Comparison of ENCODE assay signal across 10 mouse cellular contexts in the genomic region with DNA sequence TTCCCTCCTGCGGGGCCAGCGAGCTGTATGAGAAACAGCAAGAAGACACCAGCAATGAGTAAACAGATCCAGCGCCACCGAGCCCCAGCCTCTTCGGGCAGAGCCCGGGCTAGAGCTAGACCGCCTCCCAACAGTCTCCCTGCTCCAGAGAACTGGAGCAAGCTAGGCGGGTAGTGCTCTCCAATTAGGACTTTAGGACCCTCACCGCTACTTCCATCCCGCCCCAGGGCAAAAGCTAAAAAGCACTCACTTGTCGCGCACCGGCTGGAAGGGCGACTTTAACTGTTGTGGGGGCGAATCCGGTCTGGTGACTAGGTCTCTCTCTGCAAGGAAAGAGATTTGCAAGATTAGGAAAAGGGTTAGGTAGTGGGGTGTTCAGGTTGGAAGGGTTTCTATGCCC. TPM values are rescaled to one million over a fixed set of nuclear protein-coding genes. Genes with fewer than 3 reads are reported as not detected.
DNase-seq lines count a peak whose midpoint lies in the region; ATAC-seq and TF ChIP-seq lines count a peak whose summit lies in the region.
"Had no signal": no experiment of that assay in that cellular context is flagged by ENCODE, and none has a peak within 500 bp of the region (broad histone marks: within the 10 kb centered on the region; RNA-seq: fewer than 3 reads in every experiment).

No protein-coding gene starts in this region.

- H3K4me3 ChIP-seq in forebrain, embryonic 10.5 days = peak overlapping the region; percentile 59; the same call in 1 of the 2 replicates
- H3K4me3 ChIP-seq in forebrain, embryonic 13.5 days = no peak overlapping the region
- H3K4me3 ChIP-seq in lung, embryonic 15.5 days = peak overlapping the region; percentile 53
- H3K4me3 ChIP-seq in limb, embryonic 14.5 days (replicated peaks; ENCODE audit: low read length) = peak overlapping the region; percentile 62
- H3K4me3 ChIP-seq: erythroblast, embryonic 14.5 days had no signal

- DNase-seq in forebrain, embryonic 10.5 days (ENCODE audit: extremely low spot score, low spot score) = peak; percentile 62
- DNase-seq in lung, postnatal 10 days = no peak
- no peak for DNase-seq in limb, embryonic 14.5 days (ENCODE audit: low spot score)
- DNase-seq in retina, embryonic 14.5 days (ENCODE audit: low spot score) = peak; percentile 32
- no peak for DNase-seq in frontal cortex, postnatal 25 days (ENCODE audit: low spot score in 2 of 2)
- DNase-seq in cerebellum, adult 9-10 months = no peak
- DNase-seq: layer of hippocampus, postnatal 36 days had no signal

- peaks cover 60% of the 10 kb centered on the region for H3K4me1 ChIP-seq in forebrain, embryonic 10.5 days
- H3K4me1 ChIP-seq in forebrain, embryonic 13.5 days = peaks cover 22% of the 10 kb centered on the region
- H3K4me1 ChIP-seq in lung, embryonic 15.5 days = 0 out of 2 replicates have a peak, but pooled peaks cover 7% of the 10 kb centered on the region
- H3K4me1 ChIP-seq in limb, embryonic 14.5 days (ENCODE audit: control insufficient read depth, insufficient read depth, low read length) = peaks cover 19% of the 10 kb centered on the region

- WGBS in forebrain, embryonic 10.5 days = under 1% methylated on average over 16 of the region's 16 CpGs
- 1% methylated on average over 16 of the region's 16 CpGs for WGBS in forebrain, embryonic 13.5 days
- 2% methylated on average over 16 of the region's 16 CpGs for WGBS in lung, embryonic 15.5 days
- 7% methylated on average over 16 of the region's 16 CpGs for WGBS in limb, embryonic 14.5 days

- no peak overlapping the region for H3K9ac ChIP-seq in forebrain, embryonic 13.5 days
- peak overlapping the region; percentile 50 for H3K9ac ChIP-seq in lung, embryonic 15.5 days
- peak overlapping the region; percentile 57 for H3K9ac ChIP-seq in limb, embryonic 14.5 days (ENCODE audit: low read depth, low read length, severe bottlenecking)

- no peak overlapping the region; the same call in 1 of the 2 replicates for H3K27ac ChIP-seq in forebrain, embryonic 10.5 days
- no peak overlapping the region for H3K27ac ChIP-seq in forebrain, embryonic 13.5 days
- no peak overlapping the region for H3K27ac ChIP-seq in lung, embryonic 15.5 days
- H3K27ac ChIP-seq in limb, embryonic 14.5 days (replicated peaks; ENCODE audit: low read depth, low read length) = no peak overlapping the region

- no peaks in the 10 kb centered on the region for H3K36me3 ChIP-seq in forebrain, embryonic 10.5 days (replicated peaks)
- no peaks in the 10 kb centered on the region for H3K36me3 ChIP-seq in forebrain, embryonic 13.5 days (ENCODE audit: poor library complexity, severe bottlenecking)
- H3K36me3 ChIP-seq in lung, embryonic 15.5 days = no peaks in the 10 kb centered on the region
- H3K36me3 ChIP-seq in limb, embryonic 14.5 days (ENCODE audit: control insufficient read depth, insufficient read depth, low read length) = no peaks in the 10 kb centered on the region

- H3K4me2 ChIP-seq in forebrain, embryonic 13.5 days = no peak overlapping the region
- H3K4me2 ChIP-seq in lung, embryonic 15.5 days = peak overlapping the region; percentile 53
- peak overlapping the region; percentile 77 for H3K4me2 ChIP-seq in limb, embryonic 14.5 days (replicated peaks; ENCODE audit: low read depth, low read length, severe bottlenecking)

- peaks cover 99% of the 10 kb centered on the region for H3K27me3 ChIP-seq in forebrain, embryonic 10.5 days (ENCODE audit: poor library complexity, severe bottlenecking)
- H3K27me3 ChIP-seq in forebrain, embryonic 13.5 days = peaks cover 97% of the 10 kb centered on the region
- peaks cover 91% of the 10 kb centered on the region for H3K27me3 ChIP-seq in lung, embryonic 15.5 days
- H3K27me3 ChIP-seq in limb, embryonic 14.5 days (ENCODE audit: control insufficient read depth, insufficient read depth, low read length) = peaks cover 78% of the 10 kb centered on the region

- no peaks in the 10 kb centered on the region for H3K9me3 ChIP-seq in forebrain, embryonic 10.5 days
- H3K9me3 ChIP-seq in forebrain, embryonic 13.5 days (replicated peaks) = no peaks in the 10 kb centered on the region
- no peaks in the 10 kb centered on the region for H3K9me3 ChIP-seq in lung, embryonic 15.5 days
- H3K9me3 ChIP-seq in limb, embryonic 14.5 days (ENCODE audit: control insufficient read depth, low read length) = no peaks in the 10 kb centered on the region

- ATAC-seq in forebrain, embryonic 13.5 days = no peak
- no peak for ATAC-seq in lung, embryonic 15.5 days (ENCODE audit: borderline replicate concordance, extremely low read depth, low FRiP score, low TSS enrichment)
- no peak for ATAC-seq in limb, embryonic 14.5 days (ENCODE audit: low FRiP score, low read depth)

- TF ChIP-seq POLR2A in limb, embryonic 14.5 days (IDR thresholded peaks at IDR 0.05; ENCODE audit: borderline replicate concordance, extremely low read depth, insufficient read depth, insufficient read length) = no peak

RNA-seq across cellular contexts. Expression of gene Irx1, which starts 4.9 kb away (rescaled TPM):
- polyA plus RNA-seq in forebrain, embryonic 10.5 days (2016; fragmentation: Nextera tagmentation; extraction: Ambion mirVana) = 0.31 and 0.40 TPM in 2 replicates
- polyA plus RNA-seq in forebrain, embryonic 13.5 days (2015; fragmentation: Nextera tagmentation; extraction: Ambion mirVana) = 0.38 and 0.50 TPM in 2 replicates
- 10.5 and 10.9 TPM in 2 replicates for polyA plus RNA-seq in lung, embryonic 15.5 days (2015; fragmentation: Nextera tagmentation; extraction: Ambion mirVana)
- polyA plus RNA-seq in limb, embryonic 14.5 days (2012; rRNA removed) = 73.6 and 83.2 TPM in 2 replicates
- polyA plus RNA-seq in limb, embryonic 14.5 days (2014; fragmentation: Nextera tagmentation; extraction: Ambion mirVana) = 7.2 and 7.4 TPM in 2 replicates
- polyA plus RNA-seq: erythroblast, embryonic 14.5 days had no signal

Comparison
In these comparisons a context has a peak if more than half of its experiments do, and no peak if none do; other contexts are left out.
1. DNase-seq: peak in forebrain, embryonic 10.5 days (single experiment) and retina, embryonic 14.5 days (single experiment); none in lung, postnatal 10 days (single experiment), limb, embryonic 14.5 days (single experiment), frontal cortex, postnatal 25 days (0 of 2) and cerebellum, adult 9-10 months (single experiment).